In the genomic region with DNA sequence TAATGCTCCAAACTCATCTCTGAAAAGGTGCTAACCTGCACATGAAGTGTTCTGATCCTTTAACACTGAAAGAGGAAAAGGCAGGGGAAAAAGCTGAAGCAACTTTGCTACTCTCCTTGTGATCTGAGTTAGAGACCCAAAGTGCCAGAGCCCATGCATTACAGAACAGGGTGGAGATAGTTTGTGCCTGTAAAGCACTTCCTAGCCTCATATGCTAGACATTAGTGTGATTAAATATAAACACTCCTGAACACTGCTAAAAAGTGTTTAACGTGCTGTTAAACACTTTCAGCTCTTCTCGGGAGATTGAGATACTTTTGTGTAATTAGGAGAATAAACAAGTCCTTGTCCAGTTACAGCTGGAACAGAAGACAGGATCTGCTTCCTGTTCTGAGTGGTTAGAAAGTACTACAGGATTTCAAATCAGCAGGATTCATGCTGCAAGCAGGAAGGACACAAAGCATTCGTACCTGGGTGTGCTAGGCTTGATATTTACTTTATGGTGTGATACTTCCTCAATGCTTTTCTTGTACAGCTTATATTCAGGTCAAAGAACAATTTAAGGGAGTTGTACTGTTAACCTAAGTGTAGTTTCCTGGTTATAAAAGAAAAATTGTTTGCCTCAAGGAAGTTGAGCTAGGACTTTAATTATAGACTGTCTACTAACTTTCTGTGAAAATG, we compare ENCODE assay signal across 22 mouse cellular contexts. TPM values are rescaled to one million over a fixed set of nuclear protein-coding genes. Genes with fewer than 3 reads are reported as not detected.
DNase-seq lines count a peak whose midpoint lies in the region; ATAC-seq and TF ChIP-seq lines count a peak whose summit lies in the region.
"Had no signal": no experiment of that assay in that cellular context is flagged by ENCODE, and none has a peak within 500 bp of the region (broad histone marks: within the 10 kb centered on the region; RNA-seq: fewer than 3 reads in every experiment).

No protein-coding gene starts in this region.

- H3K4me3 ChIP-seq in heart, postnatal 0 days (ENCODE audit: low read depth, low read length) = no peak overlapping the region
- no peak overlapping the region for H3K4me3 ChIP-seq in lung, embryonic 16.5 days (ENCODE audit: low read length)
- no peak overlapping the region for H3K4me3 ChIP-seq in intestine, postnatal 0 days (ENCODE audit: low read depth, low read length)
- H3K4me3 ChIP-seq in stomach, postnatal 0 days (ENCODE audit: low read depth, low read length) = no peak overlapping the region
- H3K4me3 ChIP-seq: embryonic facial prominence, embryonic 15.5 days; forebrain, embryonic 15.5 days; limb, embryonic 15.5 days had no signal

- H3K27me3 ChIP-seq in heart, postnatal 0 days (ENCODE audit: control insufficient read depth, insufficient read depth, low read length) = no peaks in the 10 kb centered on the region
- no peaks in the 10 kb centered on the region for H3K27me3 ChIP-seq in lung, embryonic 16.5 days (ENCODE audit: control insufficient read depth, insufficient read depth, low read depth, low read length)
- H3K27me3 ChIP-seq in intestine, postnatal 0 days (replicated peaks; ENCODE audit: control insufficient read depth, insufficient read depth, low read length) = no peaks in the 10 kb centered on the region
- H3K27me3 ChIP-seq in stomach, postnatal 0 days (ENCODE audit: control insufficient read depth, insufficient read depth, low read length) = no peaks in the 10 kb centered on the region
- H3K27me3 ChIP-seq: embryonic facial prominence, embryonic 15.5 days; forebrain, embryonic 15.5 days; limb, embryonic 15.5 days had no signal

- TF ChIP-seq CTCF in heart, postnatal 0 days (IDR thresholded peaks at IDR 0.05; ENCODE audit: low read depth) = no peak
- no peak for TF ChIP-seq CTCF in intestine, postnatal 0 days (IDR thresholded peaks at IDR 0.05; ENCODE audit: low read depth)
- no peak for TF ChIP-seq CTCF in stomach, postnatal 0 days (IDR thresholded peaks at IDR 0.05; ENCODE audit: low read depth)

- no peak overlapping the region for H3K4me2 ChIP-seq in heart, postnatal 0 days (ENCODE audit: low read depth, low read length)
- no peak overlapping the region for H3K4me2 ChIP-seq in lung, embryonic 16.5 days (ENCODE audit: low read depth, low read length)
- H3K4me2 ChIP-seq in intestine, postnatal 0 days (replicated peaks; ENCODE audit: low read depth) = peak overlapping the region; percentile 32; the same call in 1 of the 2 replicates
- H3K4me2 ChIP-seq in stomach, postnatal 0 days (replicated peaks; ENCODE audit: low read depth) = no peak overlapping the region
- H3K4me2 ChIP-seq: embryonic facial prominence, embryonic 15.5 days; forebrain, embryonic 15.5 days; limb, embryonic 15.5 days had no signal

- peaks cover 7% of the 10 kb centered on the region for H3K36me3 ChIP-seq in heart, postnatal 0 days (replicated peaks; ENCODE audit: control insufficient read depth, insufficient read depth, low read length)
- H3K36me3 ChIP-seq in lung, embryonic 16.5 days (ENCODE audit: control insufficient read depth, insufficient read depth, low read length) = peaks cover 6% of the 10 kb centered on the region; the same call in 1 of the 2 replicates
- H3K36me3 ChIP-seq in intestine, postnatal 0 days (ENCODE audit: control insufficient read depth, insufficient read depth) = peaks cover 15% of the 10 kb centered on the region; the same call in 1 of the 2 replicates
- H3K36me3 ChIP-seq in stomach, postnatal 0 days (ENCODE audit: control insufficient read depth, insufficient read depth, low read length) = no peaks in the 10 kb centered on the region

- no peaks in the 10 kb centered on the region for H3K9me3 ChIP-seq in heart, postnatal 0 days (replicated peaks; ENCODE audit: control insufficient read depth, low read length)
- H3K9me3 ChIP-seq in lung, embryonic 16.5 days (ENCODE audit: control insufficient read depth, low read length) = no peaks in the 10 kb centered on the region
- H3K9me3 ChIP-seq in intestine, postnatal 0 days (ENCODE audit: control insufficient read depth) = no peaks in the 10 kb centered on the region
- H3K9me3 ChIP-seq in stomach, postnatal 0 days (ENCODE audit: control insufficient read depth, low read length) = no peaks in the 10 kb centered on the region
- H3K9me3 ChIP-seq: embryonic facial prominence, embryonic 15.5 days; forebrain, embryonic 15.5 days; limb, embryonic 15.5 days had no signal

- no peak overlapping the region for H3K9ac ChIP-seq in heart, postnatal 0 days (replicated peaks; ENCODE audit: low read depth, low read length)
- H3K9ac ChIP-seq in lung, embryonic 16.5 days (ENCODE audit: low read length) = no peak overlapping the region
- H3K9ac ChIP-seq in intestine, postnatal 0 days (ENCODE audit: low read depth, low read length) = no peak overlapping the region
- H3K9ac ChIP-seq in stomach, postnatal 0 days (ENCODE audit: low read length) = no peak overlapping the region
- H3K9ac ChIP-seq: embryonic facial prominence, embryonic 15.5 days; forebrain, embryonic 15.5 days; limb, embryonic 15.5 days; liver, embryonic 14.5 days had no signal

- DNase-seq in heart, postnatal 0 days (ENCODE audit: low spot score) = no peak
- DNase-seq in heart, postnatal 4 days = no peak
- DNase-seq in lung, postnatal 4 days = no peak
- DNase-seq in stomach, postnatal 0 days (ENCODE audit: low spot score) = peak; percentile 27
- no peak for DNase-seq in B cell, adult 2 months
- DNase-seq: adrenal gland, postnatal 25 days; cerebellum, adult 8-10 months; cerebellum, postnatal 36 days; embryo, embryonic 11 days; kidney, adult 2 months; kidney, postnatal 14 days; lung, postnatal 36 days; midbrain, embryonic 14.5 days; thymus, adult 18-20 months; thymus, postnatal 4 days had no signal

- WGBS in heart, postnatal 0 days = 63% methylated on average over 3 of the region's 3 CpGs
- 17% methylated on average over 3 of the region's 3 CpGs for WGBS in lung, embryonic 16.5 days
- 5% methylated on average over 3 of the region's 3 CpGs for WGBS in intestine, postnatal 0 days
- 2% methylated on average over 3 of the region's 3 CpGs for WGBS in stomach, postnatal 0 days

- H3K4me1 ChIP-seq in heart, postnatal 0 days (ENCODE audit: control insufficient read depth, insufficient read depth) = no peaks in the 10 kb centered on the region
- no peaks in the 10 kb centered on the region for H3K4me1 ChIP-seq in lung, embryonic 16.5 days (replicated peaks; ENCODE audit: control insufficient read depth, insufficient read depth, low read length)
- peaks cover 7% of the 10 kb centered on the region; the same call in 1 of the 2 replicates for H3K4me1 ChIP-seq in intestine, postnatal 0 days (replicated peaks; ENCODE audit: control insufficient read depth, insufficient read depth, low read length)
- H3K4me1 ChIP-seq in stomach, postnatal 0 days (replicated peaks; ENCODE audit: control insufficient read depth, insufficient read depth) = no peaks in the 10 kb centered on the region
- H3K4me1 ChIP-seq: embryonic facial prominence, embryonic 15.5 days; forebrain, embryonic 15.5 days; limb, embryonic 15.5 days had no signal

- peak overlapping the region; percentile 24; the same call in 1 of the 2 replicates for H3K27ac ChIP-seq in heart, postnatal 0 days (ENCODE audit: low read depth)
- H3K27ac ChIP-seq in lung, embryonic 16.5 days (ENCODE audit: low read length) = peak overlapping the region; percentile 44; the same call in 1 of the 2 replicates
- H3K27ac ChIP-seq in intestine, postnatal 0 days (ENCODE audit: low read depth, low read length) = peak overlapping the region; percentile 93
- peak overlapping the region; percentile 75 for H3K27ac ChIP-seq in stomach, postnatal 0 days (replicated peaks)
- H3K27ac ChIP-seq: embryonic facial prominence, embryonic 15.5 days; forebrain, embryonic 15.5 days; hindbrain, postnatal 0 days; limb, embryonic 15.5 days; liver, embryonic 14.5 days had no signal

- TF ChIP-seq EP300 in heart, postnatal 0 days (IDR thresholded peaks at IDR 0.05; ENCODE audit: low read depth) = no peak
- TF ChIP-seq EP300 in stomach, postnatal 0 days (optimal IDR thresholded peaks at IDR 0.05) = no peak

- ATAC-seq in heart, postnatal 0 days (ENCODE audit: insufficient read depth, low read depth) = no peak
- no peak for ATAC-seq in lung, embryonic 16.5 days (ENCODE audit: low read depth)
- peak; percentile 95 for ATAC-seq in intestine, postnatal 0 days
- peak; percentile 98 for ATAC-seq in stomach, postnatal 0 days (ENCODE audit: low FRiP score, low TSS enrichment)
- ATAC-seq: forebrain, embryonic 15.5 days; hindbrain, postnatal 0 days had no signal

RNA-seq across cellular contexts. Expression of a gene that starts 19.7 kb away (rescaled TPM):
- 75.6 and 96.8 TPM in 2 replicates for total RNA-seq in heart, postnatal 0 days (2014; rRNA removed; ENCODE audit: low replicate concordance)
- polyA plus RNA-seq in heart, postnatal 0 days (2015; fragmentation: Nextera tagmentation; extraction: Ambion mirVana) = 46.4 and 49.9 TPM in 2 replicates
- 10 to 100 TPM; 87.8 to 88.9 TPM for total RNA-seq in heart, postnatal 4 days (2021)
- 79.3 and 84.0 TPM in 2 replicates for polyA plus RNA-seq in lung, embryonic 16.5 days (2015; fragmentation: Nextera tagmentation; extraction: Ambion mirVana)
- 59.5 and 61.1 TPM in 2 replicates for polyA plus RNA-seq in intestine, postnatal 0 days (2015; fragmentation: Nextera tagmentation; extraction: Ambion mirVana)
- polyA plus RNA-seq in stomach, postnatal 0 days (2015; fragmentation: Nextera tagmentation; extraction: Ambion mirVana) = 75.1 and 76.2 TPM in 2 replicates

RNA-seq across cellular contexts. Expression of a gene that starts 19.7 kb away (rescaled TPM):
- total RNA-seq in heart, postnatal 0 days (2014; rRNA removed; ENCODE audit: low replicate concordance) = 2.0 and 2.7 TPM in 2 replicates
- 1.4 and 2.3 TPM in 2 replicates for polyA plus RNA-seq in heart, postnatal 0 days (2015; fragmentation: Nextera tagmentation; extraction: Ambion mirVana)
- total RNA-seq in heart, postnatal 4 days (2021) = 1 to 10 TPM; 1.3 to 2.1 TPM
- polyA plus RNA-seq in lung, embryonic 16.5 days (2015; fragmentation: Nextera tagmentation; extraction: Ambion mirVana) = 11.2 and 12.5 TPM in 2 replicates
- 5.2 and 8.6 TPM in 2 replicates for polyA plus RNA-seq in intestine, postnatal 0 days (2015; fragmentation: Nextera tagmentation; extraction: Ambion mirVana)
- polyA plus RNA-seq in stomach, postnatal 0 days (2015; fragmentation: Nextera tagmentation; extraction: Ambion mirVana) = 4.6 and 5.7 TPM in 2 replicates

Comparison
In these comparisons a context has a peak if more than half of its experiments do, and no peak if none do; other contexts are left out.
1. ATAC-seq: peak in intestine, postnatal 0 days (single experiment) and stomach, postnatal 0 days (single experiment); none in heart, postnatal 0 days (single experiment) and lung, embryonic 16.5 days (single experiment).
2. H3K27ac ChIP-seq: peak in every context shown above with its lines; median percentile 93 in intestine, postnatal 0 days; 75 in stomach, postnatal 0 days; 44 in lung, embryonic 16.5 days; 24 in heart, postnatal 0 days.